Mouse (Mus musculus): ENCODE measurements around the gene F2rl1.

F2rl1 gene

GRCm38 (mm10) chr13:95524674-95525491, at the start of gene F2rl1:
Gene F2rl1, minus strand, starts transcription at chr13:95525227.
- DNase-seq (ENCODE audit: low spot score): peak; percentile 73

DNA sequence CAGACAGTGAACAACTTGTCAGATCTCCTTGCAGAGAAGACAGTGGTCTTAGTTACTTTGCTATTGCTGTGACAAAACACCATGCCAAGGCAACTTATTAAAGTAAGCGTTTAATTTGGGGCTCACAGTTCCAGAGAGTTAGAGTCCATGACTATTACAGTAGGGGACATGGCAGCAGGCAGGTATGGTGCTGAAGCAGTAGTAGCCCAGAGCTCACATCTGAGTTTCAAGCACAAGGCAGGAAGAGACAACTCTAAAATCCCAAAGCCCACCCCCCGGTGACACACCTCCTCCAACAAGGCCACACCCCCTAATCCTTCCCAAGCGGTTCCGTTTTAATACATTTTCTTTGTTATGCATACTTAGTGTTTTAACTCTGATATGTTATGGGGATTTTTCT, 45.9 kb upstream of the F2rl1 start:
- no peak for DNase-seq (ENCODE audit: low spot score)

DNA sequence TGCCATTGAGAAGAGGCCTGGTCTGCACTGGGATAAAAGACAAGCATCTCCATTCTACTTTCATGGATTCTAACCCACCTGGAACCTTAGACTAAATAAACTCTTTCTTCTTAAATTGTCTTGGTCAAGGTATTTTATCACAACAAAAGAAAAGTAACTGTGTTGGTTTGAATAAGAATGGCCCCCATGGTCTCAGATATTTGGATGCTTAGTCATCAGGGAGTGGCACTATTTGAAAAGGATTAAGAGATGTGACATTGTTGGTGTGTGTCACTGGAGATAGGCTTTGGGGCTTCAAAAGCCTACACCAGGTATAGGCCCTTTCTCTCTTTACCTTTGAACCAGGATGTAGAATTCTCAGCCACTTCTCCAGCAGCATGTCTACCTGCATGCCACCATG, 44.3 kb upstream of the F2rl1 start:
- DNase-seq (ENCODE audit: low spot score): no peak

DNA sequence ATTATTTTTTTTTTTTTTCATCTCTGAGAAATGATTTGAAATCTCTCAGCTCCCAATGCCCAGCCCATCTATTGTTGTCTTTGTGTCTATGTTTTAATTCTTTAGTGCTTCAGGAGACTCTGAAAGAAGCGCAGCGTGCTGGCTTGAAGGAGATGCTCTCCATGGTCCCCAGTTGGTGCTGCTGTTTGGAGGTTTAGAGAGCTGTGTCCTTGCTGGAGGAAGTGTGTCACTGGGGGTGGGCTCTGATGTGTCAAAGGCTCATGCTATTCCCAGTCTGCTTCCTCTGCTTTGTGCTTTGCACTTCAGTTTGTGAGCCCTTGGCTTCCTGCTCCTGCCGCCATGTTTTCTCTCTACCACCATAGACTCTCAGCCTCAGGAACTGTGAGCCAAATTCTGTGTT, 43.3 kb upstream of the F2rl1 start:
- no peak for DNase-seq (ENCODE audit: low spot score)

DNA sequence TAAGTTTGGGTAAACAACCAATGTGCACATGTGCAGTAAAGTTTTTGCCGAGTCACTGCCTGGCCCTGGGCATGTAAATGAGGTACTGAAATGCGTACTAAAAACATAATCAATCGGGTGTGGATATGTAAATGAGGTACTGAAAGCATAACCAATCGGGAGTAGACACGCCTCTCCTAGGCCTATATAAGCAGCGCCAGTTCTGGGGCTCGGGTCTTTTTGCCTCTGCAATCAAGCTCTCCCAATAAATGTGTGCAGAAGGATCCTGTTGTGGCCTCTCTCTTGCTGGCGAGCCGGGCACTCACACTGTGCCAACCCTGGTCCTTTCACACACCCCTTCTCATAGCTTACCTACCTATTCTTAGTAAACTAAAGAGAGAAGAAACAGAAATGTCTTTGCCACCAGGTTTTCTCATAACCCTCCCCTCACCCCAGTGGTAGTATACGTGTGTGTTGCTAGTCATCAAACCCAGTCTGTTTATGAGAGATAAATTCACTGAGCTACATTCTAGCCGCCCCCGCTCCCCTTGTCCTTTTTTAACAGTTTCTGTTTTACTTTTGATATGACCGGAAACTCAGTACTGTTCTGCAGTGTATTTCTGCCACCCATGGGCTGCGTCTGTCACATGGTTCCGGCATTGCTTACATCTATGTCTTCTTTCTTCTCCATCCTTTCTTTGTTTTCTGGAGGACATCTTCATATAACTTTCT, 42.0 kb upstream of the F2rl1 start:
- DNase-seq (ENCODE audit: low spot score): no peak

GRCm38 (mm10) chr13:95563693-95564092, 38.7 kb upstream of the F2rl1 start:
- peak; percentile 66 for DNase-seq (ENCODE audit: low spot score)

GRCm38 (mm10) chr13:95563066-95563610, 38.1 kb upstream of the F2rl1 start:
- DNase-seq (ENCODE audit: low spot score): no peak

GRCm38 (mm10) chr13:95557326-95557725, 32.3 kb upstream of the F2rl1 start:
- DNase-seq (ENCODE audit: low spot score): no peak

DNA sequence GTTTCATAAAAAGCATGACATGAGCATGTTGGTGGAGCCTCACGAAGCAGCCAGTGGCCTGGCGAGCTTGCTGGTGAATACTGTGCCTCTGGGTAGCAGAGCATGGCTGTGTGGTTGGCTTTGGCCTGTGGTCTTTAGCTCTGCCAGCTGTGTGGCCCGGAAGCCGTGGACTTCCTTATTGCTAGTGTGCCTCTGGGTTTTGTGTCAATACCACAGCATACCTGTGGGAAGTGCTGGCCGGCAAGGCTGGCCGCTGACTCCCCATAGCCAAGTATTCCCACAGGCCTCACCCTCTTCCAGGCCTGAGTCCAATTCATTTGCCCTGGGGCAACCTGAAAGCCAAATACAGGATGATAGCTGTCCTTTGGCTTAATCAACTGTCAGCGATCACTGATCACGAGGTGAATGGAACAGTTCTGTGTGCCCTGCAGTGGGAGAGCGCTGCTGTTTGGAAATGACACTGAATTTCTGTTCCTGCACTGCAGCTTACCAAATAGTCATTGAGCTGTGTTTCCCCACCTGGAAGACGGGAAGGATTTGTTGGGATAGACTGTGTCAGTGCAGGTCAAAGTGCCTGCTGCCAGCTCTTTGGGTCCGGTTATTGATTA, 29.0 kb upstream of the F2rl1 start:
- no peak for DNase-seq (ENCODE audit: low spot score)

DNA sequence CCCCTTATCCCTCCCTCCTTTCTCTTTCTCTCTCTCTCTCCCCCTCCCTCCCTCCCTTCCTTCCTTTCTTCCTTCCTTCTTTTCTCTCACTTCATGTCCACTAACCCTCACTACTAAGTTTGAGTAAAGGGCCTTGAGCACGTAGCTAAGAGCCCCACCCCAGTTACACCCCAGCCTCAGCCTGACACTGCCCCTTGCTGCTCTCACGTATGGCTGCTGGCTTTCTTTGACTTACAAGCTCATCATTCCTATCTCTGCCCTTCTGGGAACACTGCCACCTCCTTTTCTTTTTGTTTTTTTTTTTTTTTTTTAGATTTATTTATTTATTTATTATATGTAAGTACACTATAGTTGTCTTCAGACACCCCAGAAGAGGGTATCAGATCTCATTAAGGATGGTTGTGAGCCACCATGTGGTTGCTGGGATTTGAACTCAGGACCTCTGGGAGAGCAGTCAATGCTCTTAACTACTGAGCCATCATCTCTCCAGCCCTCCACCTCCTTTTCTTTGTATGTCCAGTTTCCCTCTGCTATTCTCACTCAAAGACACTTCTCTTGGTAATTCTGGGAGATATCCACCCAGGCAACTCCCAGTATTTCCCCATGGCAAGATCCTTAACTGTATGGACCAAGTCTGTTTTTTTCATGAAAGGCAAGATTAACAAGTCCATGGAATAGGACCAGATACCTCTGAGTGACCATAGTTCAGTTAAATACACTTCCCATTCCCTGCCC, 25.8 kb upstream of the F2rl1 start:
- DNase-seq (ENCODE audit: low spot score): no peak

GRCm38 (mm10) chr13:95549421-95549820, 24.4 kb upstream of the F2rl1 start:
- DNase-seq (ENCODE audit: low spot score): no peak

DNA sequence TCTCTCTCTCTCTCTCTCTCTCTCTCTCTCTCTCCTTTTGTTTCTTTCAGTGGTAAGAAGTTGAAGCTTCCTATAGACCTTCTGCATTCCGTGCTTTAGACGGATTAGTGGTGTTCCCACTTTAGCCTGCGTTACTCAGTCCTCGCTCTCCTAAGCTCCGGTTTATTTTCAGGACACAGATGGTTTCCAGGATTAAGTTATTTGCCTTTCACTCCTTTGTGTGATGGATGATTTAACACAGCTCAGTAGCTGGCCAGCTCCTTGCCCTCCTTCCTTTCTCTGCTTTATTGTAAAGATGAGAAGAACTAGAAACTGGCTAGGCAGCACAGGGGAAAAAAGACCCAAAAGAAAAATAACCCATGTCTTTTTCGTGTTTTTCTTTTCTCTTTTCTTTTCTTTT, 23.8 kb upstream of the F2rl1 start:
- DNase-seq (ENCODE audit: low spot score): no peak

GRCm38 (mm10) chr13:95548291-95548789, 23.3 kb upstream of the F2rl1 start:
- DNase-seq (ENCODE audit: low spot score): no peak

GRCm38 (mm10) chr13:95547090-95547611, 22.1 kb upstream of the F2rl1 start:
- DNase-seq (ENCODE audit: low spot score): no peak

DNA sequence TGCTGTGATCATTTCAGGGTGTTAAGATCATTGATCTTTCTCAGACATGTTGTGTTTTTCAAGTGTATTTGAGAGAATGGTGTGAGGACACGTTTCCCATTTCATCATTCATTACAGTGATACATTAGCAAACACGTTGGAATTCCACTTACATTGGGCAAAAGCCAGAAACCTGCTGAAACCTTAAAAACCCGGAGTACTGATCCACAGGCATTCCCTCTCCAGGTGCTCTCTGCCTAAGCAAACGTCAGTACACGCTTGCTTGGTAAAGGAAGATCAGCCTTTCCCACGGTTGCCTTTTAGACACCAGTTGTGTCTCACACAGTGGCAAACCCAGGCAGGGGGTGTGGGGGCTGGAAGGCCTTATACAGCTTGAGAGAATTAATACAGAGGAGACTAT, 21.2 kb upstream of the F2rl1 start:
- DNase-seq (ENCODE audit: low spot score): no peak

- DNase-seq (ENCODE audit: low spot score): no peak
Measured at GRCm38 (mm10) chr13:95545729-95546186, 20.7 kb upstream of the F2rl1 start.

- DNase-seq (ENCODE audit: low spot score): no peak
Measured at GRCm38 (mm10) chr13:95538021-95538420, 13.0 kb upstream of the F2rl1 start.

DNA sequence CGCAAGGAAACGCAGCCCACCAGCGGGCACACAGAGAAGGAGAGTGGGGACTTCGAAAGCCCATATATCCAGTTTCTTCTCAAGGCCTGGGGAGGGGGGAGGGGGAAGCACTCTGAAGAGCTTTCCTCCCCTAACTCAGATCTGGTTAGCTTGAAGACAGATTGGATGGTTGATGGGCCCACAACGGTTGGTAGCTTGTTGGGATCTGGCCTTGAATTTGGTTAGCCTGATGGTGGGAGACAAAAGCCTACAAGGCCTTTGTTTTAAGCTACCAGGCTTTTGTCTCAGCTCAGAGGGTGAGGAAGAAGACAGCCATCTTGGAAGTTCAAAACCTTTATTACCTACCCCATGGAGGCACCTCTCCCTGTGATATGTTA, 11.1 kb upstream of the F2rl1 start:
- DNase-seq (ENCODE audit: low spot score): no peak

GRCm38 (mm10) chr13:95535461-95536116, 10.6 kb upstream of the F2rl1 start:
- no peak for DNase-seq (ENCODE audit: low spot score)

DNA sequence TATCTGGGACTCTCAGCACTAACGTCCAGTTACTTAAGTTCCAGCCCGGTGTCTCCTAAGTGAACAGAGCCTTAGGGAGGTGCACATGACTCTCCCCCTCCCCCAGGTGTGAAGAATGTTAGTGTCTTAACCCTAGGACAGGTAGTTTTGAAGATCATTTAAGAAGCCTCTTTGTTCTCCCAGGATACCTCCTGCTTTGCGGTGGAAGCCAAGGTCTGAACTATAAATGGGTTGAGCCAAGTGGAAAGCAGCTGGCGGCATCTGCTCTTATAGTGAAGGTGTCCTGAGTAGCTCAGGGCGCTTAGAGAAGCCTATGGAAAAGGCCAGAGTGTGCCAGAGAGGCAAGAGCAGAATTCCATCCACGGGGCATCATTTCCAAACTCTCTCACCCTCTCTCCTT, 10.0 kb upstream of the F2rl1 start:
- DNase-seq (ENCODE audit: low spot score): peak; percentile 49

DNA sequence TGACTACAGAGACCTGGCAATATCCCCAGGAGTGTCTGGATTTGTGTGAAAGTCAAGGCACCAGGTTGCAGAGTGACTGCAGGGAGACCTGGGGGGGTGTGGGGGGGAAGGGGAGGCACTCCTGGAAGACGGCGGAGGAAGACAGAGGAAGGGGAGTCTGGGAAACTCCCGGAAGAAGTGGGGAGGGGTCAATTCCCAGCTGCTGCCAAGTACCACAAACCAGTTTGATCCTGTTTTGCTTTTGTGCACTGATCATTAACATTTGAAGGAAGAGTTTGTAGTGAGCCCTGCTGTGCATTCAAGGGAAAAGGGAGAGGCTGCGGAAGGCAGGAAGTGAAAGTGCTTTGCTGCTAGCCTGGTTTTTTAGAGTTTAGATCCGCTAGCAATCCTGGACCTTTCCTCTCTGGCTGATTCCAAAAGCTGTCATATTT, 9.1 kb upstream of the F2rl1 start:
- no peak for DNase-seq (ENCODE audit: low spot score)

All from testis, postnatal 10 days (tissue).